Mouse (Mus musculus): ENCODE data around the gene 1110051M20Rik.

Gene 1110051M20Rik

DNA sequence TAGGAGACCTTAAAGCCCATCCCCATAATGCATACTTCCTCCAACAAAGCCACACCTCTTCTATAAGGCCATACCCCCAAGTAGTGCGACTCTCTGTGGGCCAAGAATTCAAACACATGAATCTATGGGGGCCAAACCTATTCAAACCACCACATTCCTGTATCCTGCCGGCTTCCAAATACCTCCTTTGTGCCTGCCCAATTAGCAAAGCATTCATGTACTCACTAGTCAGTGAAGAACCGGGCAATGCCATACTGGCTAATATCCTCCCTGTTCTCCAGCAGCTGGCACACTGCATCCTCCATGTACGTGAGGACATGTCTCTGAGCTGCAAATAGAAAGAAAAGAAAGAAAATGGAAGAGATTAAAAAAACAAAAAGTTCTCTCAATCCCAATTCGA lies 22.9 kb downstream of the 1110051M20Rik start:
- no peak for DNase-seq (ENCODE audit: low spot score in 2 of 2)

DNA sequence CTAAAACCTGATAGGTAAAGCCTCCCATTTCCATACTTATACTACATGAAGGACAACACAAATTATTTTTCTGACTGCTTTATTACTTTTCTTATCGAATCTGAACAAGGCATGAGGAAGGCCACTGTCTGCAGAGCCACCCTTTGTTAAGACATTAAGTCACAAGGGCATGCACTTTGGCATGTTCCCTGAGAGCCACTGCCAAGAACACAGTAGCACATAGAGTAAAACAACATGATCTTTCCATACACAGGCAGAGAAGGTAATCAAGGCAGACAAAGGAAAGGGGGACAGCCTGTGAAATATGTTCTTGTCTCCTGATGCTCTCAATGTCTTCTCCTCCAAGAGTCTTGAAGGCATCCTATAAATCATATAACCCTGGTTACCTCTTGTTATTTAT lies 30.7 kb downstream of the 1110051M20Rik start:
- no peak for DNase-seq (ENCODE audit: low spot score in 2 of 2)

DNA sequence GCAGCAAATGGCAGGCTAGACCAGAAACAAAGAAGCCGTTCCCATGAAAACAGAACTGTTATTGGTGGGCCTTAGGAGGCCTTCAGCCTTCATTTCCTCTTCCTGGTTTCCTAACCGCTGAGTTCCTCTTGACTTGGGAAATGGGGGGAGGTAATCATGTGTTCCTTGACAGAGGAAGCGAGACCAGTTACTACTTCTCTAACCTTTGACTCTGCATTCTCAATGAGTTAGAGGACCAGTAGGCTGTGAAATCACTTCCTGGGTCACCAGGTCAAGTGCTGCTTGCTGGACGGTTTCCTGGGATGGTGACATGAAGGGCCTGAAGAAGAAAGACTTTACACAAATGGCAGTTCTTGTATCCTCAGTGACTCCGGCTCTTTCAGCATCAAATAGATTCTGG lies 32.1 kb downstream of the 1110051M20Rik start:
- no peak for DNase-seq (ENCODE audit: low spot score in 2 of 2)

DNA sequence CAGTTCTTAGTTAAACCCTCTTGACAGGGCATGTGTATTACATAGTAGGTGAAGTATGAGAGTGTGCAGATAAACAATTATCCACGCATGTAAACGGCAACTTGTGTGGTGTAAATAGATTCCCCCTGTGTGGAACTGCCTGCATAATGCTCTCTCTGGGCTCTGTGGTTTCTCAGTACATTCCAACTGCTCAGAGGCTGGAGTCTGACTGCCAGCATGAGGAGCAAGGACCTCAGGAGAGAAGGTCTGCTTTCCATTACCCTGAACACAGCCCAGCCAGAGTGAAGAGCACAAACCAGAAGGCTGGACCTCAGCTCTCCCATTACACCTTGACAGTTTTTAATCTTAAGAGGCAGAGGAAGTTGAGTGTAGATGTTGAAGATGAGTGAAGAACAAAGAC lies 33.0 kb downstream of the 1110051M20Rik start:
- DNase-seq (ENCODE audit: low spot score in 2 of 2): no peak

DNA sequence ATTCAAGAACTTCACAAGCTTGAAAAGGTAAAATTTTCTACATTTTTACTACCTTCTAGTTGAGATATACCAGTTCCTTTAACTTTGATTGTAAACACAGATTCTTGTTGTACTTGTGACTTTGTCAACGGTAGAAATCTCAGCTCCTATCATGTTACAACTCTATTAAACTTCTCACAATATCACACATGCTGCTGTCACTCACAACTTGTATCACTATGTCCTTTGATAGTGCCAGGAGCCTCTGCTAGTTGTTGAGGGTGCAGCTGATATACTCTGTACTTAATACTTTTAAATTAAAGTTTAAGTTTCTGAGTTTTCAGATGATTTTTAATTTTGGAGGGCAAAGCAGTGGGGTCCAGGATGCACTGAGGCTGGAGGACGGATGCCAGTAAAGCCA lies 36.5 kb downstream of the 1110051M20Rik start:
- no peak for DNase-seq (ENCODE audit: low spot score in 2 of 2)

DNA sequence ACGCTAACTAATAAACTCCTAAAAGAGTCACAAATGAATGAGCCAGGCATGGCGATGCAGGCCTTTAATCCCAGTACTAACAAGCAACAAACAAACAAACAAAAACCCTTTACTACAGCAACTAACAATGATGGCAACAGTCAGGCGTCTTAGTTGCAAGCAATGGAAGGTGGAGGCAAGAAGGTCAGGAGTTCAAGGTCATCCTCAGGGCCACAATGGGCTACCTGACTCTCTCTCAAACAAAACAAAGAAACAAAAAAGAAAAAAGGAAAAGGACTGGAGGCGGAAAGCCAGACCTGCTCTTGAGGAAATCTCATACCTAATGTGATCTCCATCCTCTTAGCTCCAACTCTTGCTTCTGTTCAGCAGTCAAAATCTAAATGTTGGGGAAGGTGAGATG lies 39.4 kb downstream of the 1110051M20Rik start:
- DNase-seq (ENCODE audit: low spot score in 2 of 2): no peak

DNA sequence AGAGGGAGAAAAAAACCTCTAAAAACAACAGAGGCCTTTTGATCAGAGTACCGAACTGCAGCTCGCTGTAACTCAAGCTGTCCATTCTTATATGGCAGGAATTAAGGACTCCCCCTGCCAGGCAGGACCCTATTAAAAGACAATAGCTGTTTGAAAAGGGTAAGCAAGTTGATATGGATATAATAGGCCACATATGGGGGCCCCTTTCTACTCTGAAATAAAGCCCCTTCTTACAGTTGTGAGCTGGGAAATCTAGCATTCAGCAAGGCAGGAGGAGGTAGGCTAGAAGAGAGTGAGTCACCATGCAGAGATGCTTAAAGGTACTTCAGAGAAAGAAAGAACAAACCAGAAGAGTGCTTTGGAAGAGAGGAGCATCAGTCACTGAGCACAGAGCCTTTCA lies 44.8 kb downstream of the 1110051M20Rik start:
- DNase-seq (ENCODE audit: low spot score in 2 of 2): no peak

DNA sequence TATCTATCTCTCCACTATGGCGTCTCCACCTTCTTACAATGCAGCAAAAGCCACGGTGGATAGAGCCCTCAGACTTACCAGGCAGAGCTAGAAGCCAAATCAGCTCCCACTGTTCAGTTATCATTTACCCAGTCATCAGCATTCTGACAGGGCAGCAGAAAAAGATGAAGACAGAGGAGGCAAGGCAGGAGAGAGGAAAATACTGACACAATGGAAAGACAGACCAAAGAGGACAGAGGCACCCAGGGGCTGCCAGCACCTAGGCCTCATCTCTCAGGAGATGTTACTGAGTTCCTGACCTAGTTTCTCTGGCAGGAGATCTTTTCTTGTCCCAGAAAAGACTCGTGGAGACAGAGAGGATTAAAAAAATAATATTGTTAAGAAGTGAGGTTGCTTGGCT lies 45.3 kb downstream of the 1110051M20Rik start:
- DNase-seq (ENCODE audit: low spot score in 2 of 2): no peak

DNA sequence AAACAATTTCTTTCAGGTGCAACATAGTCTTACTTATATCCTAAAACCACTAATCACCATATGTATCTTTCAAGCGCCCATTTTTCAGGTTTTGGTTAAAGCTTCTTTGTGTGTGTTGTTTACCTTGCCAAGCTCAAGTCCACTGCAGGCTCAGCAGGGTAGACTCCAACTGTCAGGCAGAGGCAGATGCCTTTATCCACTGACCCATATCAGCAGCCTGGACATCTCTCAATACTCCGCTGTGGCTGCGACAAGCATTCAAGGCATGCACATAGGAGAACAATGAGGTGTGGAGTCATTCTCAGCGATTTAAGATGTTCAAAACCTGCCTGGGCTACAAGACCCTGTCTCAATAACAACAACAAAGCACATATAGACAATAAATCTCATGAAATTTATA lies 50.4 kb downstream of the 1110051M20Rik start:
- no peak for DNase-seq (ENCODE audit: low spot score in 2 of 2)

DNA sequence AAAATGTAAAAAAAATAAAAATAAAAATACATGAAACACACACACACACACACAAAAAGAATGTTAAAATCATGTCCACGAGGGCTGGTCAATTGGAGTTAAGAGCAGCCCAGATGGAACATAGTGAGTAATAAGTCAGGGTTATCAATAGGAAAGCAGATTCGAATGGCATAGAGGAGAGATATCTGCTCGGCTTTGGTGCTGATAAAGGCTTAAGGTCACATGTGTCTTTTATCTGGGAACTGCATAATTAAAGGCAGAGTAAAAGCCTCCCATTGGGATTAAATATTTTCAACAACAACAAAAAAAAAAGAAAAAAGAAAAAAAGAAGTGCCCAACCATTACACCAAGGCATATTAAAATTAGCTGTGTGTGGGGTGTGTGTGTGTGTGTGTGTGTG lies 55.8 kb downstream of the 1110051M20Rik start:
- DNase-seq (ENCODE audit: low spot score in 2 of 2): no peak

DNA sequence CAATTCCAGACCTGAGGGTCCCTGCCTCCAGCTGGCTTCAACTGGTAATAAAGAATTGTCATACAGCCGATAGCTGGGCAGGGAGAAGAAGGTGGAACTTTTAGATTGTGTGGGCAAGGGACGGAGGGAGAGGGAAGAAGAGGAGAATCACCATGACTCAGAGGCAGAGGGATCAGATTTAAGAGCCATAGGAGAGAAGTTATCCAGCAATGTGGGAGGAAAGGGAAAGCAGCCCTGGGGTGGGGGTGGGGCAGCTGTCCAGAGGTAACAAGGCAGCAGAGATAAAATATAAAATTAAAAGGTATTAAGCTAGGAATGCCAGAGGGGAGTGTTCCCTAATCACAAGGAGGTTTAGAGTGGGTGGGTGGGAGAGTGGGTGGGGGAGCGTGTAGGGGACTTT lies 56.2 kb downstream of the 1110051M20Rik start:
- no peak for DNase-seq (ENCODE audit: low spot score in 2 of 2)

DNA sequence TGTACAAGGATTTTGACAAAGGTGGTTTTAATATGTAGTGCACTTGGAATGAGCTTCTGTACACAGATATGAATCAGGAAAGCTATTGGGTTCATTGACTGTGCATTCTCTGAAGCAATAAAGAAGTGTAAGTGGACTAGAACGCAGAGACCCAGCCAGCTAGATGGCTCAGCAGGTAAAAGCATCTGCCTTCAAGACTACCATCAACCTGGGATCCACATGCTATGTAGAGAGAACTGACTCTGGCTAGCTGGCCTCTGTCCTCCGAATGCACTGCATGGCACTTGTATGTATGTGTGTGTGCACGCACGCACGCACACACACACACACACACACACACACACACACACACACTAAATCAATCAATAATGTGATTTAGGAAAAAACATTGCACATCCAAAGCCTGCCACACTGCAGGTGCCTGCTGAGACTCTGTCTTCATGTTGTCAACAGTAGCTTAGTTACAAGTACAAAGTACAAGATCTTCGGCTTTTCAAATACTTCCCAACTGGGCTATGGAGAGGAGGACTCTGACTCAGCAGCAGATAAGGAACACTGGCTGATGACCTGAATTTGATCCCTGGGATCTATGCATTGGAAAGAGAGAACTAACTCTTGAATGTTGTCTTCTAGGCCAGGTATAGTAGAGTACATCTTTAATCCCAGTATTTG lies 57.1 kb downstream of the 1110051M20Rik start:
- DNase-seq (ENCODE audit: low spot score in 2 of 2): no peak

DNA sequence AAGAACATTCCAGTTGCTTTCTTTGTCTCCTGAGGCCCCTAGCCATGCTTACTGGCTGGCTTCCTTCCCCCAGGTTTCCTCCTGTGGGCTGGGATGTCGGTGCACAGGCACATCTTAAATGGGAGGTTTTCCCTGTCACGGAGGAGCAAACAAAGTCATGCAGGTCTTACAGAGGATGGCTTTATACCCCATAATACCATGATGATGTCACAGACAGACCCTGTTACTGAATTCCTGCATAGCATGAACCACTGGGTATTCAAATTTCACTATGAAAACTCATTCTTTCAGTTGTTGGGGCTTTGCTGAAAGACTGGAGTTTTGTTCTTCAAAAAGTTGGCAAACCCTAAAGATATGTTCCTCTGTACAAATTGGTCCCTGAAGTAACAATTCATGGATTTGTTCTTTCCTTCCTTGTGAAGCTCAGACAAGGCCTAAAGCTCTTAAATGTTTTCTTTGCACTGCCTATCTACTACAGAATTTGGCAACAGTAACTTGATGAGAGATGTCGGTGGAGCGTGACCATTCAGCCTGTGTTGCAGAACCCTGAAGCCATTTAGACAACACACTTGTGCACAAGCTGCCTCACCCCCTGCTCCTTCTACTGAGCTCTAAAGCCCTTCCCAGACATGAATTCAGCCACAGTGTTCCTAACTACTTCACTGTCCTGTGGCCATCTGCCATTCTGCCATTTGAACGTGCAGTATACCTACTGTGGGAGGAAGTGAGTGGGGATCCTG lies 57.8 kb downstream of the 1110051M20Rik start:
- no peak for DNase-seq (ENCODE audit: low spot score in 2 of 2)

DNA sequence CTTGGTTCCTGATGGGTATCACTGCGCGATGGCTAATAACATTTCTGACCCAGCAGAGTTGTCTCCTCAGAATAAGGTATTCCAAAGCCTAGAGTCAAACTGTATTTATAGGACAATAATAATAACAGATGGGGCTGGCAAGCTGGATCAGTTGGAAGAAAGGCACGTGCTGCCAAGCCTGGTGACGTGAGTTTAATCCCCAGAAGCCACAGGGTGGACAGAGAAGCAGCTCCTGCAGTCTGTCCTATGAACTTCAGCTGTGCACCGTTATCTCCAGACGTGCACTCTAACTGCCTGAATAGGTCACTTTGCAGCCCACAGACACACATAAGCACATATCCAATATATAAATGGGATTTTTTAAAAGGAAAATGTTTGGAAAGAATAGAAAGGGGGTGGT lies 61.2 kb downstream of the 1110051M20Rik start:
- no peak for DNase-seq (ENCODE audit: low spot score in 2 of 2)

DNA sequence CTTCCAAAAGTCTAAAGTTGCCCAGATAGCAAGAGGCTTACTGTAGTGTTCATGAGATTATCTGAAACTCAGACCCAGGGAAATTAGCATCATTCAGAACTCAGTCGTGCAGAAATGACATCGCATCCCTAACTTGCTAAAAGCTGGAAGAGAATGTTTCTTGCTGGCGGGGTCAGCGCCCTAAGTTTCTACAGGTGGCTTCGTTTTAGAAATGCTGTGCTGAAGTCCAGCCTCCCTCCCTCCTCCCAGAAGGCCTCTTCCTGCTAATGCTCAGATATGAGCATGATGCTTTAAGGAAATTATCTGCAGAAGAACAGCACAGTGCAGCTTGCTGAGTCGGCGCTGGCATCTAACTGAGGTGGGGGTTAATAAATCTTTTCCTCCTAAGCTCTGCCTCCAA lies 67.5 kb downstream of the 1110051M20Rik start:
- DNase-seq (ENCODE audit: low spot score in 2 of 2): no peak

DNA sequence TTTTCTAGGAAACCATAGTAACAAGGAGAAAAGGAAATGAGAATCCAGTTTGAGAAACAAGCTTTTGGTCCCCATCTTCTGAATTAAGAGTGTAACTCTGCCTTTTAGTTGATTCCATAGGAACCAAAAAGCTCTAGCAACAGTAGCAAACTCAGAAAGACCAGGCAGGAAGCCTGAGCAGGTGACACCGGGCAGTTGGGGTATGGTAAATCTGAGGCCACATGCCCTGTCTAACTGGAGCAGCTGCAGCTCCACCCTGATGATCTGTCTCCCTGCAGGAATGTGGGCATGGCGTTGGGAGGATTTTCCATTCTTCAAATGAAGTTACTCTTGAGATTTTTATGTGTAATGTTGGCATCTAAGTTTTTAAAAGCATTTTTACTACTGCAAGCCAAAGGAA lies 74.2 kb downstream of the 1110051M20Rik start:
- DNase-seq (ENCODE audit: low spot score in 2 of 2): no peak

DNA sequence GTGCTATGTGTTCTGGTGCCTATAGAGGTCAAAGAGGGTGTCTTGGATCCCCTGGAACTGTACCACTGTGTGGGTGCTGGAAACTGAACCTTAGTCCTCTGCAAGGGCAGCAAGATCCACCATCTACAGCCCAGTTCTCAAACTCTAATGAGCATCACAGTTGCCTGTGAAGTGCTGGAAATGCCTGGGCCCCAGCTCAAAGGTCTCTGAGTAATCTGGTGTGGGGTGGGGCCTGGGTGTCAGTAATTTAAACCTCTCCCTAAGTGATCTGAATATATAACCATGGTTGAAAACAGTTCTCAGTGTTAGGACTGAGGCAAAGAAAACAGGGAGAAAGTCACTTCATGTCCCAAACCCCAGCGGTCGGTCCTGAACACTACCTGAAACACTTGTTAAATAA lies 81.2 kb downstream of the 1110051M20Rik start:
- DNase-seq (ENCODE audit: low spot score in 2 of 2): no peak

DNA sequence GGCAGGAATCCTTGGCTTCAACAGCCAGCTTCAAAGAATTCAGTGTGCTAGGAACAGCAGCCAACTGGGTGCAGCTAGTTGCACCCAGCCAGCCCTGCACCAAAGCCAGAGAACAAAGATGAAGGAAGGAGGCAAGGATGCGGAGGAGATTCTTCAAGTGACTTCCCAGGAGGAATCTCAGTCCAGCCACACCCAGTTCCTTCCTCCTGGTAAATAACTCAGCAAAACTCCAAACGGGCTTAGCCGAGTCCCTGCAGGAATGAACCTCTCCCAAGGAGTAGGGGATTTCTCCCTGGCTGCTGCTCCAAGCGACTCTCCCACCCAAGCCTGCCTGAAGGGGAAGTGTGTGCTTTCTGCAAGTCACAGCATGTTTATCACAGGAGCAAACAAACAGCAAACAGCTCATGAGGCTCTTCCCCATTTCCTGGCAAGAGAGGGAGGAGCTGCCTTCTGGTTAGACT lies 83.4 kb downstream of the 1110051M20Rik start:
- DNase-seq (ENCODE audit: low spot score in 2 of 2): no peak

DNA sequence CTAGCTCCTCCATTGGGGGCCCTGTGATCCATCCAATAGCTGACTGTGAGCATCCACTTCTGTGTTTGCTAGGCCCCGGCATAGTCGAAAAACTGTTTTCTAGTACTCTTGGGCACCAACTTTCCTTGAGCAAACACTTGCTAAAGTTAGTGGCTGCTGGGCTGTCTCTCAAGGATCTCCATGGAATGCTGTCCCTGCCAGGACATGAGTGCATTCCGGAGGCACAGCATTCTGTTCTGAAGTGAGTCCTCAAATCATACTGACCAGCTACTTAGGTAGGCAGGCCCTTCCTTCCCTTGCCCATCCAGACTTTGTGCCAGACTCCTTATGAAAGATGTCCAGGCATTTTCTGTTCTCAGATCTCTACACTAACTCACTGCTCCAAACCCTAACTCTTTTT lies 88.7 kb downstream of the 1110051M20Rik start:
- no peak for DNase-seq (ENCODE audit: low spot score in 2 of 2)

DNA sequence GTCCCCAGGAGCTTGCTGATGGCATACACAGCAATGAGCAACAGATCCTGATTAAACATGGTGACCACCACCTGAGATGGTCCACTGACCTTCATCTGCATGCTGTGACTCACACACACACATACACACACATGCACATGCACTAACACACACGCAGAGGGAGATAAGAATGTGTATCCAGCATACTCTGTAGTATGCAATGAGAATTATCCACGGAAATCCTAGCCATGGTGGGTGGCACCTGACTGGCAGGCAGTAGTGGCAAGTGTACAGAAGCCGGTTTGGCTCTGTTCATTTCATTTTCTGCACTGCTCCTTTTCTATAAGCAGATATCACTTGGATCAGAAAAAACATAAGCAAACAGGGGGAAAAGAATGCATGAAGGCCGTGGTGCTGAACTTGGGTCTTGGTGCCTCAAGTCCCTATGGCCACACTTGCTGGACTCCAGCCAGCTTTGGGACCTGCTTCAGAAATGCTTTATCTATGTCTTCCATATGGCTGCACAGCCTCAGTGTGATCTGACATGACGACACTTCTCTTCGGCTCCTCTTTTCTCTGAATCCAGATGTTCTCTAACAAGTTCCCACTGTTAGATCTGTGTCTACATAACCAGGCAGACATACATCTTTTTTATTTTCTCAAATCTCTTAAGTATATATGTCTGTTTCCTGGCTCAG lies 89.6 kb downstream of the 1110051M20Rik start:
- DNase-seq (ENCODE audit: low spot score in 2 of 2): no peak

DNA sequence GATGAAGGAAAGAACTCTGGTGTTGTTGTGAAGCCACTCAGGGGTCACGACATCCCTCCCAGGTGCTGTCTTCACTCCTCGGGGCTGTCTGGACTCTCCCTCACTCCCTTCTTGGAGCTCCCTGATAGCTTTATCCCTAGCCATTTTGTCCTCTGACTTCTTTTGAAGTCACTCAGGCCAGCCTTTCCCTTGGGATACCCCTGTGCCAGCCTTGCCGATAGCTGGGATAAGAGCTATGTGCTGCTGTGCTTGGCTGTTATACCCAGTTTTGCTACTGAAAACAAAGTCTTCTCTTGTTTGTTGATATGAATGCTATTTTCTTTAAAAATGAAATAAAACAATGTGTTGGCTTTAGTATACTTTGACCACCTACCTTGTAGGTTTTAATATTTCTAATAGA lies 90.7 kb downstream of the 1110051M20Rik start:
- DNase-seq (ENCODE audit: low spot score in 2 of 2): no peak

DNA sequence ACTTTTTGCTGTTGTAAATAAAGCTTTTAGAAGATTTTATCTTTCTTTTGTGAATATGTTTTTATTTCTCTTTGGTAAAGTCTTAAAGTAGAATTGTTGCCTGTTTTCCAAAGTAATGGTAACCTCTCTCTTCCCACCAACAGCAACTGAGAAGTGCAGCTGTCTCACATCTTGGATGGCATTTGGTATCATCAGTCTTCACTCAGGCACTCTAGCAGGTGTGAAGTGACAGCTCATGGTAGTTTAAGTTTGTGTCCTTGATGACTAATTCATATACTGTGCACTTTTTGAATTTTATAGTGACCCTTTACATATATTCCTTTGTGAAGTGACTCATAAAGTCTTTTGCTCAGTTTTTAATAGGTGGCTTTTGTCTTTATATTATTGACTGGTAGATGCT lies 92.7 kb downstream of the 1110051M20Rik start:
- no peak for DNase-seq (ENCODE audit: low spot score in 2 of 2)

DNA sequence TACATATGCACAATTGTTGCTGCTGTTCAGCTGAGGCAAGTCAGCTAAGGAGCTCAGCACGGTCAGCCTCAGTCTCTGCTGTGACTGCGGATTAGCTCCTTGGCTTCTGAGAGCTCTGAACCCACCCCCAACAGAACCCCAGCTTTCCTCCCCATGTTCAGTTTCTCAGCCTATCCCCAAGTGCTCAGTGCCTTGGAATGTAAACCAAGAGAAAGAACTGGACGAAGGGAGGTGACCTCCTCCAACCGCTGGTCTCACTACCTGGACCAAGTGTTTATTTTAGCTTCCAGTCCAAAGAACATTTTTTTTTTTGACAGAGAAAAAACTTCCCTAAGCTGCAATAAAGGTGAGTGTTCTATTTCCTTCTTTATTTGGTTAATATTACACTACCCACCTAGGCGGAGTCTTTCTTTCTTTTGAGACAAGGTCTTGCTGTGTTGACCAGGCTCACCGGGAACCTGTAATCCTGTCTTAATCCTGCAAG lies 94.5 kb downstream of the 1110051M20Rik start:
- DNase-seq (ENCODE audit: low spot score in 2 of 2): no peak
